In the genomic region with DNA sequence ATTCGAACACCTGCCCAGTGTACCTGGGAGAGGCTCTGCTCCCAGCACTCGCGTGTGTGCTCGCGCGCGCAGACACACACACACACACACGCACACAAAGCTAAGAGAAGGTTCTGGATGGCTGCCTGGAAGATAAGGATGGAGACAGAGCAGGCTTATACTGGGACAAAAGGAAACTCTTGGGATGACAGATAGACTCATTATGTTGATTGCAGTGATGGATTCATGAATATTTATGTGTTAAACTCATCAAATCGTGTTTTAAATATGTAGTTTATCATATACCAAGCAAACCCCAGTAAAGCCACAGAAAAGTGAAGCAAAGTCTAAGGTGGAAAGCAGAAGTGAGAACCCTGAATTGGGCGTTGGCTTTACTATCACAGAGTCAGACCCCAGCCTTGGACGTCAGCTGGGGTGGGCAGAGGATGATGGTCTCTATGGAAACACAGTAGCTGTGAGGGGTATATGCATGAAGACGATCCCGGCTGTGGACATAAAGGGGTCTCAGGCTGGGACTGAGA, we compare ENCODE assay signal across 12 mouse cellular contexts. TPM values are rescaled to one million over a fixed set of nuclear protein-coding genes. Genes with fewer than 3 reads are reported as not detected.
DNase-seq lines count a peak whose midpoint lies in the region; ATAC-seq lines count a peak whose summit lies in the region.
"Had no signal": no experiment of that assay in that cellular context is flagged by ENCODE, and none has a peak within 500 bp of the region (broad histone marks: within the 10 kb centered on the region; RNA-seq: fewer than 3 reads in every experiment).

No protein-coding gene starts in this region.

- ATAC-seq in forebrain, embryonic 13.5 days: 0 out of 2 replicates have a peak, but pooled peaks have one; percentile 23
- no peak for ATAC-seq in forebrain, embryonic 11.5 days (replicated peaks; ENCODE audit: low FRiP score)
- ATAC-seq in neural tube, embryonic 12.5 days (ENCODE audit: low FRiP score, low read depth): no peak
- no peak for ATAC-seq in hindbrain, embryonic 14.5 days (ENCODE audit: low FRiP score)

- no peak for DNase-seq in forebrain, embryonic 11.5 days (ENCODE audit: low spot score)
- DNase-seq in neural tube, embryonic 10.5 days (ENCODE audit: extremely low spot score, low spot score): no peak
- no peak for DNase-seq in hindbrain, embryonic 14.5 days (ENCODE audit: low spot score)
- DNase-seq in splenic B cell, adult 2 months (ENCODE audit: low read depth, low spot score): peak; percentile 89
- no peak for DNase-seq in cerebellum, postnatal 4 days (ENCODE audit: low spot score in 2 of 2)
- no peak for DNase-seq in heart, adult 11 months
- DNase-seq: adrenal gland, postnatal 10 days; left cerebral cortex, postnatal 4 days had no signal

- H3K27me3 ChIP-seq in forebrain, embryonic 13.5 days: no peaks in the 10 kb centered on the region
- H3K27me3 ChIP-seq in forebrain, embryonic 11.5 days (ENCODE audit: control insufficient read depth, insufficient read depth, low read length): no peaks in the 10 kb centered on the region
- no peaks in the 10 kb centered on the region for H3K27me3 ChIP-seq in neural tube, embryonic 12.5 days (replicated peaks)
- H3K27me3 ChIP-seq in hindbrain, embryonic 14.5 days (ENCODE audit: control insufficient read depth, insufficient read depth, low read length): no peaks in the 10 kb centered on the region
- H3K27me3 ChIP-seq in splenic B cell, adult 2 months (ENCODE audit: control insufficient read depth, insufficient read depth, low read length, poor library complexity, severe bottlenecking): no peaks in the 10 kb centered on the region
- H3K27me3 ChIP-seq: embryonic facial prominence, embryonic 12.5 days had no signal

- no peak overlapping the region; the same call in 1 of the 2 replicates for H3K9ac ChIP-seq in forebrain, embryonic 13.5 days
- H3K9ac ChIP-seq in forebrain, embryonic 11.5 days (ENCODE audit: low read length): no peak overlapping the region
- H3K9ac ChIP-seq in neural tube, embryonic 12.5 days: no peak overlapping the region; the same call in 1 of the 2 replicates
- H3K9ac ChIP-seq in hindbrain, embryonic 14.5 days: no peak overlapping the region
- H3K9ac ChIP-seq: embryonic facial prominence, embryonic 12.5 days had no signal

- no peak overlapping the region for H3K4me3 ChIP-seq in forebrain, embryonic 13.5 days
- no peak overlapping the region for H3K4me3 ChIP-seq in forebrain, embryonic 11.5 days (ENCODE audit: low read depth, low read length)
- no peak overlapping the region for H3K4me3 ChIP-seq in neural tube, embryonic 12.5 days
- H3K4me3 ChIP-seq in hindbrain, embryonic 14.5 days (replicated peaks; ENCODE audit: low read length): no peak overlapping the region
- H3K4me3 ChIP-seq: embryonic facial prominence, embryonic 12.5 days; heart, embryonic 10.5 days had no signal

- peaks cover 90% of the 10 kb centered on the region for H3K36me3 ChIP-seq in forebrain, embryonic 13.5 days (ENCODE audit: poor library complexity, severe bottlenecking)
- H3K36me3 ChIP-seq in forebrain, embryonic 11.5 days (ENCODE audit: control insufficient read depth, insufficient read depth, low read length): peaks cover 17% of the 10 kb centered on the region
- peaks cover 82% of the 10 kb centered on the region for H3K36me3 ChIP-seq in neural tube, embryonic 12.5 days
- peaks cover 70% of the 10 kb centered on the region for H3K36me3 ChIP-seq in hindbrain, embryonic 14.5 days (replicated peaks; ENCODE audit: control insufficient read depth, insufficient read depth)
- peaks cover 32% of the 10 kb centered on the region for H3K36me3 ChIP-seq in splenic B cell, adult 2 months (ENCODE audit: control insufficient read depth, insufficient read depth, low read length, poor library complexity, severe bottlenecking)

- H3K27ac ChIP-seq in forebrain, embryonic 13.5 days: peak overlapping the region; percentile 71
- H3K27ac ChIP-seq in forebrain, embryonic 11.5 days (ENCODE audit: low read depth, low read length): no peak overlapping the region
- H3K27ac ChIP-seq in neural tube, embryonic 12.5 days: no peak overlapping the region
- H3K27ac ChIP-seq in hindbrain, embryonic 14.5 days: 0 out of 2 replicates have a peak overlapping the region, but pooled peaks have one; percentile 14
- H3K27ac ChIP-seq: embryonic facial prominence, embryonic 12.5 days; heart, embryonic 10.5 days had no signal

- 69% methylated on average over 13 of the region's 13 CpGs for WGBS in forebrain, embryonic 13.5 days
- WGBS in forebrain, embryonic 11.5 days: 86% methylated on average over 13 of the region's 13 CpGs
- WGBS in neural tube, embryonic 12.5 days: 75% methylated on average over 13 of the region's 13 CpGs
- 46% methylated on average over 13 of the region's 13 CpGs for WGBS in hindbrain, embryonic 14.5 days

- H3K4me1 ChIP-seq in forebrain, embryonic 13.5 days: peaks cover 72% of the 10 kb centered on the region
- no peaks in the 10 kb centered on the region for H3K4me1 ChIP-seq in forebrain, embryonic 11.5 days (replicated peaks; ENCODE audit: control insufficient read depth, insufficient read depth, low read length)
- peaks cover 59% of the 10 kb centered on the region for H3K4me1 ChIP-seq in neural tube, embryonic 12.5 days
- H3K4me1 ChIP-seq in hindbrain, embryonic 14.5 days (replicated peaks; ENCODE audit: control insufficient read depth, insufficient read depth, low read length): peaks cover 43% of the 10 kb centered on the region
- H3K4me1 ChIP-seq: embryonic facial prominence, embryonic 12.5 days had no signal

- peak overlapping the region; percentile 24 for H3K4me2 ChIP-seq in forebrain, embryonic 13.5 days
- H3K4me2 ChIP-seq in forebrain, embryonic 11.5 days (ENCODE audit: low read depth, low read length, severe bottlenecking): no peak overlapping the region
- 0 out of 2 replicates have a peak overlapping the region, but pooled peaks have one; percentile 2 for H3K4me2 ChIP-seq in neural tube, embryonic 12.5 days (replicated peaks)
- H3K4me2 ChIP-seq in hindbrain, embryonic 14.5 days (replicated peaks): no peak overlapping the region
- H3K4me2 ChIP-seq: embryonic facial prominence, embryonic 12.5 days had no signal

- no peaks in the 10 kb centered on the region for H3K9me3 ChIP-seq in forebrain, embryonic 13.5 days (replicated peaks)
- no peaks in the 10 kb centered on the region for H3K9me3 ChIP-seq in forebrain, embryonic 11.5 days (ENCODE audit: control insufficient read depth, low read length)
- no peaks in the 10 kb centered on the region for H3K9me3 ChIP-seq in neural tube, embryonic 12.5 days
- no peaks in the 10 kb centered on the region for H3K9me3 ChIP-seq in hindbrain, embryonic 14.5 days (ENCODE audit: control insufficient read depth, low read length)
- H3K9me3 ChIP-seq: embryonic facial prominence, embryonic 12.5 days; heart, embryonic 10.5 days had no signal

RNA-seq across cellular contexts. Expression of a gene that starts 16.2 kb away (rescaled TPM):
- polyA plus RNA-seq in forebrain, embryonic 13.5 days (2015; fragmentation: Nextera tagmentation; extraction: Ambion mirVana): 212 and 215 TPM in 2 replicates
- polyA plus RNA-seq in forebrain, embryonic 11.5 days (2014; fragmentation: Nextera tagmentation; extraction: Ambion mirVana): 194 and 214 TPM in 2 replicates
- polyA plus RNA-seq in neural tube, embryonic 12.5 days (2016; fragmentation: Nextera tagmentation; extraction: Ambion mirVana): 322 and 342 TPM in 2 replicates
- 290 and 319 TPM in 2 replicates for polyA plus RNA-seq in hindbrain, embryonic 14.5 days (2014; fragmentation: Nextera tagmentation; extraction: Ambion mirVana)

Comparison
In these comparisons a context has a peak if more than half of its experiments do, and no peak if none do; other contexts are left out.
1. H3K27ac ChIP-seq: peak in forebrain, embryonic 13.5 days (single experiment) and hindbrain, embryonic 14.5 days (single experiment); none in forebrain, embryonic 11.5 days (single experiment) and neural tube, embryonic 12.5 days (single experiment).
2. H3K4me2 ChIP-seq: peak in forebrain, embryonic 13.5 days (single experiment) and neural tube, embryonic 12.5 days (single experiment); none in forebrain, embryonic 11.5 days (single experiment) and hindbrain, embryonic 14.5 days (single experiment).